Mouse (Mus musculus) stomach, embryonic 15.5 days (tissue): ENCODE results near the gene Rergl. TPM values are rescaled to one million over a fixed set of nuclear protein-coding genes. Genes with fewer than 3 reads are reported as not detected.

Source experiments
- ATAC-seq: fragments of 200-750 bp; cut with Nextera tagmentation; 2 replicates; pipeline ENCODE4 v1.8.0; 2017; ENCODE audit warnings: low read depth, moderate number of reproducible peaks, moderate TSS enrichment; ENCODE audit not compliant: insufficient read depth, low FRiP score
- H3K27ac ChIP-seq: fragments of 300-500 bp; sonication (generic); 2 replicates; pipeline ENCODE4 v1.5.1; 2015; ENCODE audit warnings: mild to moderate bottlenecking, inconsistent platforms
- H3K27me3 ChIP-seq: fragments of 300-500 bp; sonication (generic); replicated peaks from 2 replicates; pipeline ENCODE4 v1.6.1; 2015; ENCODE audit warnings: inconsistent platforms
- H3K36me3 ChIP-seq: fragments of 300-500 bp; sonication (generic); 2 replicates; pipeline ENCODE4 v1.6.1; 2015; ENCODE audit warnings: inconsistent platforms
- H3K4me1 ChIP-seq: fragments of 300-500 bp; sonication (generic); 2 replicates; pipeline ENCODE4 v1.6.1; 2015; ENCODE audit warnings: inconsistent platforms
- H3K4me2 ChIP-seq: fragments of 300-500 bp; sonication (generic); 2 replicates; pipeline ENCODE4 v1.6.1; 2015; ENCODE audit warnings: mild to moderate bottlenecking, inconsistent platforms
- H3K4me3 ChIP-seq: fragments of 300-500 bp; sonication (generic); replicated peaks from 2 replicates; pipeline ENCODE4 v1.5.1; 2015; ENCODE audit warnings: inconsistent platforms
- H3K9ac ChIP-seq: fragments of 300-500 bp; sonication (generic); 2 replicates; pipeline ENCODE4 v1.6.1; 2015; ENCODE audit warnings: inconsistent platforms
- H3K9me3 ChIP-seq: fragments of 300-500 bp; sonication (generic); 2 replicates; pipeline ENCODE4 v1.6.1; 2016; ENCODE audit warnings: inconsistent platforms
- WGBS: fragments of 180-500 bp; shearing (Covaris S2); methylation state at CpG from one replicate; pipeline ENCODE4 v1.1.7; 2015; 5-methylcytosine and 5-hydroxymethylcytosine counted together
- polyA plus RNA-seq: library from polyadenylated mRNA; unstranded; fragments of >200 nt; fragmentation: Nextera tagmentation; extraction: Ambion mirVana; gene quantifications from 2 replicates; pipeline ENCODE4 v1.2.1, GENCODE M21; 2015

Rergl gene
- polyA plus RNA-seq: 0.37 and 1.0 TPM in 2 replicates

DNA sequence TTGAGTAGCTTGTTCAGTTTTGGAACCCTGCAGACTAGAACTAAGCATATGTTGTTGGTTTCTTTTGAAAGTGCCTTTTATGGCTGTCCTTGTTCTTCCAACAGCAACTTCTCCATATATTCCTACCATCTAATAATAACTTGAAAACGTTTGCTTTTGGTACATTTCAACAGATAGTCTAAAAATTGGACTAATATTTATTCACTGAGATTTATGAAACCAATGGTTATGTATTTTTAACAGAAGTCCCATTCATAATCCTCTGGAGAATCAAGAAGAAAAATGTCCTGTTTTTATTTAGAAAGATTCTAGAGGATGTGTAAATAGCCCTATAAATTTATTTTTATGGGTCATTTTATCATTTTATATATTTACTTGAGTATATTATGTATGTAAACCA lies at the start of gene Rergl:
Gene Rergl, minus strand, starts transcription at position 101 of the 400 bp plus-strand sequence.
- H3K9me3 ChIP-seq: no peaks in the 10 kb centered on the region
- no peak within 1 kb of the TSS for H3K27ac ChIP-seq
- H3K4me3 ChIP-seq: no peak within 1 kb of the TSS
- H3K36me3 ChIP-seq: no peaks in the 10 kb centered on the region
- no peaks in the 10 kb centered on the region for H3K27me3 ChIP-seq
- H3K4me2 ChIP-seq: no peak within 1 kb of the TSS
- WGBS: 11% methylated on average over 1 of the region's 1 CpGs
- ATAC-seq: no peak
- no peak within 1 kb of the TSS for H3K9ac ChIP-seq
- H3K4me1 ChIP-seq: no peaks in the 10 kb centered on the region

DNA sequence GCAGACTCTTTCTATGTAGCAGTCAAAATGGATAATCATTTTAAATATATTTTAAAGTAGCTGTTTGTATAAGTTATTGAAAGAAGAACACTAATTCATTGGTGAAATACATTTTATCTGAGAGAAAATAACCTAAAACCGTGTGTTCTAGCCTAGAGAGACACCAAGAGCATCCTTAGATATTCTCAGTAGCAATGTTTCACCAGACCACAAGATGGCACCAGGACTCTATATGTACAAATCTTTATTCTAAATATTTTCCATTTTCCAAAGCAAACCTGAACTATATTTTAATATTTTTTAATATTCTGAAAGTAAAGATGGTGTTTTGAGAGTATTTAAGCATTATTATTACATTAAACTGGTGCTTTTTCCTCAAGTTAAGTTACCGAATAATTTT lies 36.7 kb upstream of the Rergl start:
- no peak for ATAC-seq
- Histone ChIP-seq H3K27me3 (no peaks in the 10 kb centered on the region), H3K4me2 (no peak overlapping the region), H3K9me3 (no peaks in the 10 kb centered on the region), H3K9ac (no peak overlapping the region), H3K4me3 (no peak overlapping the region), H3K27ac (no peak overlapping the region), H3K4me1 (no peaks in the 10 kb centered on the region), H3K36me3 (no peaks in the 10 kb centered on the region)
- WGBS: 57% methylated on average over 2 of the region's 2 CpGs

DNA sequence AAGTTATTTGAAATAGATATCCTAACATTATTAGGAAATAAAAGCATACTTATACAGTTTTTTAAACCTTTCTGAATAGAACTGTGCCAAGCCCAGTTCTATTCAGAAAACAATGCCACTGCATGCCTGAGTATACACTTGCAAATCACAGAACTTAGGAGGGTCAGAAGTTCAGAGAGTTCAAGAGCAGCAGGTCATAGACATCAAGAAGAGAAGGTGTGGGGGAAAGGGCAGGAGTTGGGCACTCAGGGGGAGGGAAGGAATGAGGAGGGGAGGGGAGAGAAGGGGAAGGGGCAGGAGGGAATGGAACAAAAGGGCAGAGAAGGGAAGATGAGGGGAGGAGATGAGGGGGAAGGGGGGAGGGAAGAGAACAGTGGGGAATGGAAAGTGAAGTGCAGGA lies 23.6 kb upstream of the Rergl start:
- ATAC-seq: no peak
- Histone ChIP-seq H3K9ac (no peak overlapping the region), H3K9me3 (no peaks in the 10 kb centered on the region), H3K4me3 (no peak overlapping the region), H3K4me1 (no peaks in the 10 kb centered on the region), H3K27ac (no peak overlapping the region), H3K4me2 (no peak overlapping the region), H3K27me3 (no peaks in the 10 kb centered on the region), H3K36me3 (no peaks in the 10 kb centered on the region)

DNA sequence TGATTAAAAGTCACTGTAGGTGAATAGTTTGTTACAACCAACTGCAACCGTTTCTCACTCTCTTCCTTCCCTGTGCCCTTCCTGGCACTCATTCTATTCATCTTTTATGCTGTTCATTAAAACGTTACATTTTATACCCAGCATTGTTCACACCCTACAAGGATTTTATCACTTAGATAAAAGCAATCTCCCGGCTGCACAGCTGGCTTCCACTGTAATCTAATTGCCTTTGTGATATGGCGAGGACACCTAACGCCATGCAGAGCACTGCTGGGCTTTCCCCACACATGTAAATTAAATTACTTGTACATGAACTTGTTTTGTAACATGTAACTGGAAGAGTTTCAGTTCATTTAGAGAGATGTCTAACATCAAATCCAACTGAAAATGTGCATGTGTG lies 22.5 kb upstream of the Rergl start:
- ATAC-seq: no peak
- H3K4me2 ChIP-seq: no peak overlapping the region
- H3K9me3 ChIP-seq: no peaks in the 10 kb centered on the region
- WGBS: 49% methylated on average over 5 of the region's 5 CpGs
- no peaks in the 10 kb centered on the region for H3K36me3 ChIP-seq
- H3K4me1 ChIP-seq: no peaks in the 10 kb centered on the region
- H3K4me3 ChIP-seq: no peak overlapping the region
- H3K27ac ChIP-seq: no peak overlapping the region
- H3K9ac ChIP-seq: no peak overlapping the region
- no peaks in the 10 kb centered on the region for H3K27me3 ChIP-seq

DNA sequence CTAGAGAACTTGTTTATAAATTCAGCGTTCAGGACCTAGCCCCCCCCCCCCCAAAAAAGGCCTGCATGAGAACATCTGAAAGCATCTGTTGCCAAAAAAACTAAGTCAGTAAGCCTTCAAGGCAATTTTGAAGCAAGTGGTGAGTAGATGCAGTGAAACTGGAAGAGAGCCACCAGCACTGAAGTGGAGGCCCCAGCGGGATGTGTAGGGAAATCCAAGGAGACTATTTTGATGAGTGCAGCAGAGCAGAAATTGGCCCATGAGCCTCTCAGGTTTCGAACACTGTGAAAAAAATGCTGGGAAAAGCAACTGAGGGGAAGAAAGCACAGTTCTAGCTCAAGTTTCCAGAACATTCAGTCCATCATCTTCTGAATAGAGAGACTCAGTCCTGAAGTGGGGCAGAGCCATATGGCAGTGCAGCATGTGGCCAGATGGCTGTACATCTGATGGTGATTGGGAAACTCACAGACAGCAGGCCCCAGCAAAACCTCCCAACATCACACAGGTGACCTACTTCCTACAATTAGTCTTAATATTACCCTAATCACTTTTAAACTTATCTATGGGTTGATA lies 13.2 kb upstream of the Rergl start:
- H3K4me1 ChIP-seq: no peaks in the 10 kb centered on the region
- no peak for ATAC-seq
- no peaks in the 10 kb centered on the region for H3K36me3 ChIP-seq
- H3K9me3 ChIP-seq: no peaks in the 10 kb centered on the region
- 82% methylated on average over 3 of the region's 3 CpGs for WGBS
- H3K9ac ChIP-seq: no peak overlapping the region
- H3K27ac ChIP-seq: no peak overlapping the region
- no peak overlapping the region for H3K4me3 ChIP-seq
- H3K27me3 ChIP-seq: no peaks in the 10 kb centered on the region
- H3K4me2 ChIP-seq: no peak overlapping the region

DNA sequence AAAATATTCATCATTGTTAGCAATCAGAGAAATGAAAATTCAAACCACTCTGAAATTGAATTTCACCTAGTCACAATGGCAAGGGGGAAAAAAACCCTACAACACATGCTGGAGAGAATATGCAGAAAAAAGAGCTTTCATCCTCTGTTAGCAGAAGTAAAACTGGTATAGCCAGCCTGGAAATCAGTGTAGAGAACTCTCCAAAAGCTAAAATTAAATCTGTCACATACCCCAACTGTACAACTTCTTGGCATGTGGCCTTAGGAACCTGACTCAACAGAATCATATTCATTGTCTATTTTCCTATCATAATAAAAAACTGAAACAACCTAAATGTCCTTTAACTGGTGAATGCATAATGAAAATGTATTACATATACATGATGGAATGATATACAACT lies 22.0 kb downstream of the Rergl start:
- no peaks in the 10 kb centered on the region for H3K9me3 ChIP-seq
- H3K9ac ChIP-seq: no peak overlapping the region
- no peak overlapping the region for H3K27ac ChIP-seq
- no peaks in the 10 kb centered on the region for H3K36me3 ChIP-seq
- H3K27me3 ChIP-seq: no peaks in the 10 kb centered on the region
- no peaks in the 10 kb centered on the region for H3K4me1 ChIP-seq
- no peak for ATAC-seq
- H3K4me2 ChIP-seq: no peak overlapping the region
- no peak overlapping the region for H3K4me3 ChIP-seq

DNA sequence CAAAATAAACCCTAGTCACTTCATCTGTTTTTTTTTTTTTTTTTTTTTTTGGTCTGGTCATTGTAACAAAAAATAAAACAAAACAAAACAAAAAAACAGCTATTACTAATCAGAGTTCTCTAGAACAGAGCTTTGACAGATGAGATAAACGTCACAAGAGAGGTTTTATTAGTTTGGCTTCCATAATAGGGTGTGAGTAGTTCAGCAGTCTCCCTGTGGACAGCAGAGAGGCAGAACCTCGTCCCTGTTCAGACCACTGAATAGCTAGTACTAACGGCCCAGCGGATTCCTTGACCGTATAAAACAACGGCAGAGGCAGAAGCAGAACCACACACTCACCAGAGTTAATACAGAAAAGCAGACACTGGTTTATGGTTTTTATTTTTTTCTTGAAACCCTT lies 36.8 kb downstream of the Rergl start:
- H3K27ac ChIP-seq: no peak overlapping the region
- H3K4me3 ChIP-seq: no peak overlapping the region
- no peaks in the 10 kb centered on the region for H3K36me3 ChIP-seq
- ATAC-seq: no peak
- H3K4me2 ChIP-seq: no peak overlapping the region
- H3K27me3 ChIP-seq: no peaks in the 10 kb centered on the region
- H3K9ac ChIP-seq: no peak overlapping the region
- 72% methylated on average over 6 of the region's 6 CpGs for WGBS
- no peaks in the 10 kb centered on the region for H3K4me1 ChIP-seq
- no peaks in the 10 kb centered on the region for H3K9me3 ChIP-seq

DNA sequence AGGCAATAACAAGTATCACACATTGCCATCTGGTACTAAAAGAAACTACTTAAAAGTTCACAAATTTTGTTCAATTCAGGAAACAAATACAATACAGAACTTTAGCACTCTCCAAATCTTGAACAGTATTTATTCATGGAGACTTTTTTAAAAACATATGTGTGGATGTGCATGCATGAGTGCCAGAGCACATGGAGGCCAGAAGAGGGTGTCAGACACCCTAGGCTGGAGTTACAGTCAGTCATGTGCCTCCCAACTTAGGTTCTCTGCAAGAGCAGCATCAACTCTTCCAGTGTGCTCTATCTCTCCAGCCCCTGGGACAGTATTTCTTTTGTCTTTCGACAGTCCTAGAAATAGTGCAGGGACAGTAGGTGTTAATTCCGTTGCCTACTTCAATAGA lies 37.5 kb downstream of the Rergl start:
- H3K27me3 ChIP-seq: no peaks in the 10 kb centered on the region
- H3K9me3 ChIP-seq: no peaks in the 10 kb centered on the region
- no peak overlapping the region for H3K27ac ChIP-seq
- H3K4me1 ChIP-seq: no peaks in the 10 kb centered on the region
- no peak overlapping the region for H3K4me3 ChIP-seq
- WGBS: 78% methylated on average over 2 of the region's 2 CpGs
- H3K4me2 ChIP-seq: no peak overlapping the region
- no peak for ATAC-seq
- H3K9ac ChIP-seq: no peak overlapping the region
- no peaks in the 10 kb centered on the region for H3K36me3 ChIP-seq

DNA sequence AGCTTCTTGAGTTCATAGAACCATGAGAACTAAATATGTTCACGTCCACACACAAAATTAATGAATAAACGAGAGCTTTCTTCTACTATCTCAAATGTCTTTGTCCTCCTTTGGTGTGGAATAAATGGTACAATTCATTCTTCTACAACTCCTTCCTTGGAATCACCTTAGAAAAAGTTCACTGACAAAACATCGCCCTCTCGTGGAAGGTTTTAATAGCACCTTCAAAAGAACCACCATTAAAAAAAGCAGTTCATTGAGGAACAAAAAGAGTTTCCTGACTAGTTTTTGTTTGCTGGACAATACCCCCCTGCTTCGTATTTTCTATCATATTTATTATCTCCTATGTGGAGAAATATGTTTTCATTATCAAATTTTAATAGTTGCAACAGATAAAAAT lies 40.7 kb downstream of the Rergl start:
- Histone ChIP-seq H3K9me3 (no peaks in the 10 kb centered on the region), H3K4me3 (no peak overlapping the region), H3K27me3 (no peaks in the 10 kb centered on the region), H3K27ac (no peak overlapping the region), H3K9ac (no peak overlapping the region), H3K4me2 (no peak overlapping the region), H3K36me3 (no peaks in the 10 kb centered on the region), H3K4me1 (no peaks in the 10 kb centered on the region)
- WGBS: 34% methylated on average over 5 of the region's 5 CpGs
- no peak for ATAC-seq

DNA sequence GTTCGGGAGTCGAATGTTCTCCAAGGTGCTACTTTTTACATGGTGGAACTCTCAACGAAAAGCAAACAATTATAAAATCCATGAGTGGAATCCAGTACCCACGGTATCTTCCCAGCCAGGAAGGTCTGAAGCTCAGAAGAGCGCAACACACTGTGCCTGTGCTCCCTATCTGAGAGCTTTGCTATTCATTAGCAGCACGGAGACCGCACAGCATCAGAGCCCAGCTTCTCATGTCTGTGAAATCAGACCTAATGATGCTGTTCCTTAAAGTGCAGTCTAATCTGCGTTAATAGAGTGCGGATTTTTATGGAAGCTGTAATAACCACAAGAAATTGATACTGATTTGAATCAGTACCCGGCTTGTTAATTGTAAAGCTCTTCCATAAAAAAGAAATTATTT lies 41.3 kb downstream of the Rergl start:
- Histone ChIP-seq H3K4me1 (no peaks in the 10 kb centered on the region), H3K4me2 (no peak overlapping the region), H3K9me3 (no peaks in the 10 kb centered on the region), H3K9ac (no peak overlapping the region), H3K27ac (no peak overlapping the region), H3K36me3 (no peaks in the 10 kb centered on the region), H3K27me3 (no peaks in the 10 kb centered on the region), H3K4me3 (no peak overlapping the region)
- 91% methylated on average over 10 of the region's 10 CpGs for WGBS
- no peak for ATAC-seq

DNA sequence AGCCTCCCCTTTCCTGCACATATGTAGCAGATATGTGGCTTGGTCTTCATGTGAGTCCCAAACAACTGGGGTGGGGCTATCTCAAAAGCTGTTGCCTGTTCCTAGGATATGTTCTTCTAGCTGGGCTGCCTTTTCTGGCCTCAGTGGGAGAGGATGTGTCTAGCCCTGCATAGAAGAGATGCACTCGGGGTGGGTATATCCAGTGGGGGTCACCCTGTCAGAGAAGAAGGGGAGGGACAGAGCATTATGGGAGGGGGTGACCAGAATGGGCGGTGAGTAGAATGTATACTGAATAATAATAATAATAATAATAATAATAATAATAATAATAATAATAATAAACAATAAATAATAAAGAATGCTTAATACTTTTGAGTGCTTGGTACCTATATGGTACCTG lies 57.8 kb downstream of the Rergl start:
- Histone ChIP-seq H3K36me3 (no peaks in the 10 kb centered on the region), H3K9me3 (no peaks in the 10 kb centered on the region), H3K4me2 (no peak overlapping the region), H3K27ac (no peak overlapping the region), H3K4me3 (no peak overlapping the region), H3K27me3 (no peaks in the 10 kb centered on the region), H3K9ac (no peak overlapping the region), H3K4me1 (no peaks in the 10 kb centered on the region)
- no peak for ATAC-seq
- WGBS: 83% methylated on average over 2 of the region's 2 CpGs
